Mouse (Mus musculus) layer of hippocampus, adult 8-10 months (tissue): ENCODE measurements around the gene Rcc1. TPM values are rescaled to one million over a fixed set of nuclear protein-coding genes. Genes with fewer than 3 reads are reported as not detected.
"Not testable (repeated sequence)": the region's sequence is repeated elsewhere in the genome, so short reads cannot be mapped to it uniquely, and the experiment has no call there.

Source experiments
- DNase-seq, 2 experiments: peaks; one replicate each; pipeline ENCODE4 v3.0.0; 2022; ENCODE audit warnings: low spot score in 2 of 2
- total RNA-seq, 4 experiments: library from RNA; stranded (reverse); gene quantifications; 2 replicates each; pipeline ENCODE4 v1.2.4; 2022

Rcc1 gene
- total RNA-seq, 4 experiments from 2014 or later = 10.0 to 12.4 (median 11.0) TPM

- DNase-seq = no peak
Measured at GRCm38 (mm10) chr4:132315711-132316110, 37.7 kb downstream of the Rcc1 start.

- no peak for DNase-seq
Measured at GRCm38 (mm10) chr4:132312627-132313026, 40.8 kb downstream of the Rcc1 start.

GRCm38 (mm10) chr4:132311801-132312200 lies 41.6 kb downstream of the Rcc1 start:
- DNase-seq = no peak

GRCm38 (mm10) chr4:132311209-132311608 lies 42.2 kb downstream of the Rcc1 start:
- no peak for DNase-seq

- DNase-seq = peak in 1 of 2 experiments; percentile 39
Measured at GRCm38 (mm10) chr4:132309849-132310472, 43.4 kb downstream of the Rcc1 start.

GRCm38 (mm10) chr4:132309140-132309848 lies 44.1 kb downstream of the Rcc1 start:
- peak in 1 of 2 experiments; percentile 27 for DNase-seq

- DNase-seq = peak; percentile 92 to 94
Measured at GRCm38 (mm10) chr4:132308437-132309139, 44.8 kb downstream of the Rcc1 start.

GRCm38 (mm10) chr4:132306004-132306403 lies 47.4 kb downstream of the Rcc1 start:
- DNase-seq = no peak

- DNase-seq = no peak
Measured at GRCm38 (mm10) chr4:132305276-132305675, 48.1 kb downstream of the Rcc1 start.

- not testable (repeated sequence) for DNase-seq
Measured at GRCm38 (mm10) chr4:132303484-132303883, 49.9 kb downstream of the Rcc1 start.

GRCm38 (mm10) chr4:132302939-132303479 lies 50.4 kb downstream of the Rcc1 start, which contains the start of gene Rab42:
Gene Rab42, minus strand, starts transcription at chr4:132303385.
- peak in 1 of 2 experiments; percentile 52 for DNase-seq

GRCm38 (mm10) chr4:132301965-132302938 lies 51.2 kb downstream of the Rcc1 start:
- no peak for DNase-seq

- DNase-seq = no peak
Measured at GRCm38 (mm10) chr4:132301486-132301885, 51.9 kb downstream of the Rcc1 start.

- no peak for DNase-seq
Measured at GRCm38 (mm10) chr4:132299849-132300248, 53.6 kb downstream of the Rcc1 start.

GRCm38 (mm10) chr4:132295696-132296390 lies 57.6 kb downstream of the Rcc1 start:
- no peak for DNase-seq

- no peak for DNase-seq
Measured at GRCm38 (mm10) chr4:132293682-132294240, 59.6 kb downstream of the Rcc1 start.

GRCm38 (mm10) chr4:132292988-132293387 lies 60.4 kb downstream of the Rcc1 start:
- peak in 1 of 2 experiments; percentile 43 for DNase-seq

- DNase-seq = no peak
Measured at GRCm38 (mm10) chr4:132291624-132292335, 61.6 kb downstream of the Rcc1 start.

GRCm38 (mm10) chr4:132291056-132291455 lies 62.3 kb downstream of the Rcc1 start:
- DNase-seq = no peak
